Mouse (Mus musculus) adrenal gland, postnatal 25 days (tissue): ENCODE measurements at regions not wholly inside any gene's neighbourhood (a gene's known extent, or its start where the extent isn't known, plus 50 kb on each side); places are given as distances from the start of the nearest gene placed in this dataset.

Experiments
- DNase-seq: peaks from one replicate; pipeline ENCODE4 v3.0.0; 2021; ENCODE audit warnings: mixed read lengths

DNA sequence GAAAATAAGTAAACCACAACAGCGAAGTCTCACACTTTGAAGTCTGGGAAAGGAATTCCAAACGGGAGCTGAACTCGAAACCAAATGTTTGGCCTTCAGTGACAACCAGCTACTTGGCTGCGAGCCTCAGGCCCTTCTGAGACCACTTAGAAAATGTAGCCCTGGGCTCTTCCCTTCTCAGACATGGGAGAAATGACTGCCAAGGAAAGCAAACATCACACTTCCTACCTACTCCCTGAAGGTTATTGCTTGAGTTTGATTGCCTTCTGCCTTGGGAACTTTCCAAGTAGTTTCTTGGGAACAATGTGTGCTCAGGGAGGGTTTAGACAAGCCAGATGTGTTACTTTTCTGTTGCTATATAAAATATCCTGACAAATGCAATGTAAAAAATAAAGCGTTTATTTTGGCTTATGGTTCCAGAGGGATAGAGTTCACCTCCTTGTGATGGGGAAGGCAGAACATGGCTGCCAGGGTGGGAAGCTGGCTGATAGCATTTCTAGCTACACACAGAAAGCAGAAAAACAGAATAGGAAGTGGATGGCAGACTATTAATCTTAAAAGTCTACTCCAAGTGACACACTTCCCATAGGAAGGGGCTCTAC is 194.8 kb upstream of the Rack1 start:
- no peak for DNase-seq

DNA sequence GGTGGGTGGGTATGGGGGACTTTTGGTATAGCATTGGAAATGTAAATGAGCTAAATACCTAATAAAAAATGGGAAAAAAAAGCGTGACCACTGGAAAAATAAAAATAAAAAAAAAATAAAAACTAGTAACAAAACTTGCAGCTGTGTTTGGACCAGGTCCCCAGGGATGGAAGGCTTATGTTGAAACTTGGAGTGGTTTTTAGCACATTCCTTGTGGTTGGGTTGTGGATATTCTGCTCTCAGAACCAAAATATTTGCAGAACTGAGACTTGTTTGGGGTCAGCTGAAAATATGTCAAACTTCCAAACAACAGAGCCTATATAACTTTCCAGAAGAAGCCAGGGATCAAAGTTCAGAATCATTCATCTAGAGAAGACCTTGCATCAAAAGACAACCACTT is 199.0 kb upstream of the Rack1 start:
- DNase-seq = no peak

GRCm38 (mm10) chr11:48599573-48600127 is 200.5 kb upstream of the Rack1 start:
- DNase-seq = no peak

DNA sequence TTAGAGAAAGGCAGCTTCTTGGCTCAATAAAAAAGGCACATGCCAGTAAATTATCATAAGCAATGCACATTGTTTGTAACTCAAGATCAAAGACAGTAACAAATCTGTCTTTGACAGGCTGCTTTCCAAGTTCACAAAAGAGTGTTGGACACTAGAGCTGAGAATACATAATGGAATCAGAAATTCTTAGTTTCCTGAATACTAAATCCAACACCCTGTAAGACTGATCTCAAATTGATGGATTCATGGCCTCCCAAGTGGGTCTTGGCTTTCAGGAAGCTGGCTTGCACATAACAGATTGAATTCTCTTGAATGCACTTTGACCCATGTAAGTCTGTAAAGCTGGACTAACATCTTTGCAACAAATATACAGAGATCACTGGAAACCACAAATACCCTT is 201.1 kb upstream of the Rack1 start:
- DNase-seq = no peak

DNA sequence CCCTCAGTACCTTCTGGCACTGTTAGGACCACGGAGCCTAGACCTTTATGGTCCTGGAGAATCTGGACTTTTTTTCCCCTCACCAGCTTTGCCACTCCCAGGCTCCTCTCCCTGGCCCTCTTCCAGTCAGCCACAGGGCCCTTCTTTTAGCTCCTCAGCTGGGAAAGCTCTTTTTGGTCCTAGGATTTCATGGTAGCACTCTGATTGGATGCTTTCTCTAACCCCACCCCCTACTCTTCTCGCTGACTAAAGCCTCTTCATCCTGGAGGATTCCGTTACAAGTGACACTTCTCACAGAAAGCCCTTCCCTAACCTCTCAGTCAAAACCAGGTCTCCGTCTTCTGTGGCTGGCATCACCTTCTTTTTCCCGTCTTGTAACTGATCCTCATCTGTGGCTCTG is 205.7 kb upstream of the Rack1 start:
- no peak for DNase-seq

- DNase-seq = peak; percentile 73
These were observed 211.1 kb upstream of the Rack1 start for GRCm38 (mm10) chr11:48588833-48589649.

GRCm38 (mm10) chr11:48568769-48569168 is 231.4 kb upstream of the Rack1 start:
- no peak for DNase-seq

GRCm38 (mm10) chr11:48567583-48568562 is 232.3 kb upstream of the Rack1 start:
- DNase-seq = no peak

DNA sequence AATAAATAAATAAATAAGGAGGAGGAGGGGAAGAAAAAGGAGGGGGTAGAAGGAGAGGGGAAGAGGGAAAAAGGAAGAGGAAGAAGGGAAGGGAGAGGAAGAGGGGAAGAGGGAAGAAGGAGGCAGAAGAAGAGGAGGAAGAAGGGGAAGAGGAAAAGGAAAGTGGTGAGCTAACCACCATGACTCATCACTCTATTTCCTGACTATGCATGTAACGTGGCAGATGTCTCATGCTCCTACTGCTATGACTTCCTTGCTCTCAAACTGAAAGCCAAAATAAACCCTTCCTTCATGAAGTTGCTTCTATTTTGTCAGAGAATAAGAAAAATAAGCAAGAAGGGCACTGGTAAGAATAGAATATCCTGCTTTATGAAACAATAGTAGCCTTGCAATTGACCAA is 242.1 kb upstream of the Rack1 start:
- no peak for DNase-seq

- DNase-seq = no peak
These were observed 248.1 kb upstream of the Rack1 start for GRCm38 (mm10) chr11:48552006-48552405.

GRCm38 (mm10) chr11:48551201-48551600 is 248.9 kb upstream of the Rack1 start:
- DNase-seq = no peak

- DNase-seq = no peak
These were observed 273.8 kb upstream of the Rack1 start for GRCm38 (mm10) chr11:48526316-48526715.

GRCm38 (mm10) chr11:48525517-48525916 is 274.6 kb upstream of the Rack1 start:
- no peak for DNase-seq

GRCm38 (mm10) chr11:48506886-48507285 is 293.2 kb upstream of the Rack1 start:
- DNase-seq = peak; percentile 81

- DNase-seq = no peak
These were observed 297.9 kb upstream of the Rack1 start for GRCm38 (mm10) chr11:48502011-48502806.

- DNase-seq = no peak
These were observed 301.1 kb upstream of the Rack1 start for GRCm38 (mm10) chr11:48499057-48499456.

- no peak for DNase-seq
These were observed 311.8 kb upstream of the Rack1 start for GRCm38 (mm10) chr11:48488308-48488707.

GRCm38 (mm10) chr11:48464036-48464435 is 336.1 kb upstream of the Rack1 start:
- DNase-seq = no peak

DNA sequence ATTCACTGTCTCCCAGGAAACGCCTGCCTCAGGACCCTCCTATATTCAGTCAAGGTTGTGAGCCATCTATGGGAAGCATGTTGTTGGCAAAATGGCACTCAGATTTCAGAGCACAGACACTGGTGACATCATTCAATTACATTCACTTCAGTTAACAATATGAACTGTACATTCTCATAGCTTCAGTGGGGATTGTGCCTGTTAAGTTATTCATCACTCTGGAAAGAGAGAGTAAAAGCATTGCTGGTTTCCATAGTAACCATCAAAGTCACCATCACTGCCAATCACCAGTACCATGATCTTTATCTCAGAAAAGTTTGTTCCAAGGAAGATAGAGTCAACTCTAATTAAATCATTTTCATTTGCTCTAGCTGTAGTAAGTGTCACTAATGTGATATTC is 350.2 kb upstream of the Rack1 start:
- DNase-seq = no peak

DNA sequence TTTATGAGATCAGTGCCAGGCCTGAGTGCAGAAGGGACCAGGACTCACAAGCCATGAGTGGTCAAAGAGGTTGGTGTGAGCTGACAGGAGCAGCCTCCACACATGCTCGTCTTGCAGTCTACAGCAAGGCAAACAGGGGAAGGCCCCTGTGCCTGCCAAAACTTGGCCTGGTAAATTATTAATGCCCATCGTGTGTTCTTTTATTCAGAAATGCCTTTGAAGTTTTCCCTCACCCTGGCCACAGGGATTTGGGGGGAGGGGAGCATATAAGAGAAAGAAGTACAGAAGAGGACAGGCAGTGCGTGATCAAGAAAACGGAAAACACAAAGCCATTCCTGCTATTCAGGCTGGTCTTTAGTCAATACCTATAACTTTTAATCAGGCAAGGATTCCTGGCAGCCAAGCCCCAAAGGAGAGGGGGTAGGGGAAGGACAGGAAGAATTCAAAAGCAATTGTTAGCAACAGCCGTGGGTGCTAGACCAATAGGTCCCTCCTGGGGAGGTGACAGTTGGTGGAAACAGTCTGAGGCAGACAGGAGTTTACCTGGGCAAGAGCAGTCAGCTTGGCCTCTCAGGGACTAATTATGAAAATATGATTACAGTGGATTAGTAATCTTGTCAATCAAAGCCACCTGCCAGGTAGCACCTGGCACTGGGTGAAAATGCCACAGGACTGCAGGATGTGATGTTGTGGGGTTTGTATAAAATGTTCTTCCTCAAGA is 357.4 kb upstream of the Rack1 start:
- DNase-seq = no peak

- DNase-seq = no peak
These were observed 363.4 kb upstream of the Rack1 start for GRCm38 (mm10) chr11:48436712-48437111.
